35 mouse cellular contexts compared by ENCODE assay signal in the genomic region with DNA sequence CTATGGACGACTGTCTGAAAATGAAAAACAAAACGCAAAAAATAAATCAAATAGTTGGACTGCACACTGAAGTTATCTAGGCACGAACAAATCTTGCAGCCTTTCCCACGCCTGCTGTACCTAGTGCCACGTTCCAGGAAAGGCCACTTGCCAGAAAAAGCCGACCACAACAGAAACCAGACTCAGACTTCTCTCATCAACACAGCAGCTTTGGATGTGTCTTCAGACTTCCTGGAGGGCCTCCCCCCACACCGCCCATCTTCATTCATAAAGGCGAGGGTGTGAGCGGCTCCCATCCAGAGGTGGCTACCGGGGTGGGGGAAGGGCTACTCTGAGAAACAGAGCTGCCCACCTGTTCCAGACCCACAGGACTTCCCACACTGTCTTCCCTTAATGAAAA. TPM values are rescaled to one million over a fixed set of nuclear protein-coding genes. Genes with fewer than 3 reads are reported as not detected.
DNase-seq lines count a peak whose midpoint lies in the region; ATAC-seq and TF ChIP-seq lines count a peak whose summit lies in the region.
"Had no signal": no experiment of that assay in that cellular context is flagged by ENCODE, and none has a peak within 500 bp of the region (broad histone marks: within the 10 kb centered on the region; RNA-seq: fewer than 3 reads in every experiment).

No protein-coding gene starts in this region.

- no peak overlapping the region for H3K9ac ChIP-seq in forebrain, embryonic 13.5 days
- H3K9ac ChIP-seq: embryonic facial prominence, embryonic 13.5 days; heart, embryonic 15.5 days; hindbrain, embryonic 14.5 days; kidney, embryonic 15.5 days; liver, embryonic 14.5 days; midbrain, embryonic 15.5 days; neural tube, embryonic 12.5 days had no signal

- no peak for TF ChIP-seq CTCF in thymus, adult 2 months (IDR thresholded peaks at IDR 0.05; ENCODE audit: borderline replicate concordance, control insufficient read depth, extremely low read depth, insufficient read depth, low read length, poor library complexity)

- 13% methylated on average over 10 of the region's 10 CpGs for WGBS in thymus, adult 2 months
- WGBS in forebrain, embryonic 13.5 days = 79% methylated on average over 10 of the region's 10 CpGs

- no peak overlapping the region for H3K4me3 ChIP-seq in thymus, adult 2 months (ENCODE audit: control insufficient read depth, insufficient read depth, low read length)
- H3K4me3 ChIP-seq in forebrain, embryonic 13.5 days = no peak overlapping the region
- H3K4me3 ChIP-seq: embryonic facial prominence, embryonic 13.5 days; heart, adult 2 months; heart, embryonic 15.5 days; kidney, embryonic 15.5 days; midbrain, embryonic 15.5 days; neural tube, embryonic 12.5 days had no signal

- TF ChIP-seq POLR2A in thymus, adult 2 months (IDR thresholded peaks at IDR 0.05; ENCODE audit: control insufficient read depth, extremely low read depth, insufficient read depth, low read length, poor library complexity) = no peak

- H3K27me3 ChIP-seq in thymus, adult 2 months (ENCODE audit: control insufficient read depth, insufficient read depth, low read length) = no peaks in the 10 kb centered on the region
- no peaks in the 10 kb centered on the region for H3K27me3 ChIP-seq in forebrain, embryonic 13.5 days
- H3K27me3 ChIP-seq: embryonic facial prominence, embryonic 13.5 days; heart, embryonic 15.5 days; kidney, embryonic 15.5 days; midbrain, embryonic 15.5 days; neural tube, embryonic 12.5 days had no signal

- ATAC-seq in CD4-positive, CD25-positive, alpha-beta regulatory T cell, adult 4 months = peak; percentile 60
- peak; percentile 18; the same call in 1 of the 2 replicates for ATAC-seq in granulocyte monocyte progenitor cell, adult 5-6 weeks (replicated peaks; ENCODE audit: poor library complexity, severe bottlenecking)
- ATAC-seq in forebrain, embryonic 13.5 days = no peak
- ATAC-seq: activated CD4-positive, CD25-positive, alpha-beta regulatory T cell, adult 4 months; forebrain, embryonic 14.5 days; inflammation-experienced regulatory T-cells, adult 6 months; midbrain, embryonic 15.5 days had no signal

- no peak overlapping the region for H3K27ac ChIP-seq in thymus, adult 2 months (ENCODE audit: control insufficient read depth, insufficient read depth, low read length)
- H3K27ac ChIP-seq in forebrain, embryonic 13.5 days = no peak overlapping the region
- H3K27ac ChIP-seq: embryonic facial prominence, embryonic 13.5 days; heart, adult 2 months; heart, embryonic 15.5 days; hindbrain, embryonic 14.5 days; liver, embryonic 14.5 days; macrophage; midbrain, embryonic 15.5 days; neural tube, embryonic 12.5 days had no signal

- peaks cover 53% of the 10 kb centered on the region for H3K4me1 ChIP-seq in thymus, adult 2 months (replicated peaks; ENCODE audit: control insufficient read depth, insufficient read depth, low read length)
- H3K4me1 ChIP-seq in forebrain, embryonic 13.5 days = no peaks in the 10 kb centered on the region
- H3K4me1 ChIP-seq: embryonic facial prominence, embryonic 13.5 days; midbrain, embryonic 15.5 days; neural tube, embryonic 12.5 days had no signal

- H3K4me2 ChIP-seq in forebrain, embryonic 13.5 days = no peak overlapping the region
- H3K4me2 ChIP-seq: embryonic facial prominence, embryonic 13.5 days; heart, embryonic 15.5 days; hindbrain, embryonic 14.5 days; kidney, embryonic 15.5 days; midbrain, embryonic 15.5 days; neural tube, embryonic 12.5 days had no signal

- no peaks in the 10 kb centered on the region for H3K9me3 ChIP-seq in forebrain, embryonic 13.5 days (replicated peaks)
- H3K9me3 ChIP-seq: embryonic facial prominence, embryonic 13.5 days; heart, embryonic 15.5 days; kidney, embryonic 15.5 days; midbrain, embryonic 15.5 days; neural tube, embryonic 12.5 days had no signal

- no peaks in the 10 kb centered on the region for H3K36me3 ChIP-seq in thymus, adult 2 months (ENCODE audit: control insufficient read depth, insufficient read depth, low read length)
- H3K36me3 ChIP-seq in forebrain, embryonic 13.5 days (ENCODE audit: poor library complexity, severe bottlenecking) = peaks cover 19% of the 10 kb centered on the region; the same call in 1 of the 2 replicates
- H3K36me3 ChIP-seq: midbrain, embryonic 15.5 days had no signal

- DNase-seq in cerebellum, postnatal 10 days = peak; percentile 36 to 52
- DNase-seq in cerebellum, postnatal 25 days = no peak
- peak; percentile 35 for DNase-seq in thymus, adult 2 months
- DNase-seq in thymus, postnatal 10 days (ENCODE audit: low spot score in 2 of 2) = no peak
- DNase-seq in kidney, adult 18-20 months = no peak
- DNase-seq: adrenal gland, adult 8-10 months; cerebellum, adult 8-10 months; gastrocnemius, postnatal 25 days; heart, postnatal 4 days; kidney, adult 11 months; kidney, postnatal 25 days; liver; lung, adult 2 months; lung, postnatal 10 days; right cerebral cortex, postnatal 4 days had no signal

RNA-seq across cellular contexts. Expression of a gene that starts 14.6 kb away (rescaled TPM):
- 166 and 181 TPM in 2 replicates for polyA plus RNA-seq in thymus, adult 2 months (2012; rRNA removed)
- polyA plus RNA-seq in CD4-positive, CD25-positive, alpha-beta regulatory T cell, adult 4 months (2017; shearing (Covaris generic)) = 10 to 100 TPM; 16.6 to 27.7 TPM
- 42.3 and 76.3 TPM in 2 replicates for total RNA-seq in granulocyte monocyte progenitor cell, adult 5-6 weeks (2014; fragmentation: Nextera tagmentation)
- 59.8 and 64.6 TPM in 2 replicates for total RNA-seq in granulocyte monocyte progenitor cell, adult 5-6 weeks (2017)
- polyA plus RNA-seq in forebrain, embryonic 13.5 days (2015; fragmentation: Nextera tagmentation; extraction: Ambion mirVana) = 48.1 and 49.0 TPM in 2 replicates

RNA-seq across cellular contexts. Expression of a gene that starts 14.8 kb away (rescaled TPM):
- 141 and 146 TPM in 2 replicates for polyA plus RNA-seq in thymus, adult 2 months (2012; rRNA removed)
- 100 to 1,000 TPM in 1 of 2 experiments, 10 to 100 TPM in 1; 97.0 to 157 TPM for polyA plus RNA-seq in CD4-positive, CD25-positive, alpha-beta regulatory T cell, adult 4 months (2017; shearing (Covaris generic))
- 84.1 and 154 TPM in 2 replicates for total RNA-seq in granulocyte monocyte progenitor cell, adult 5-6 weeks (2014; fragmentation: Nextera tagmentation)
- total RNA-seq in granulocyte monocyte progenitor cell, adult 5-6 weeks (2017) = 73.1 and 81.3 TPM in 2 replicates
- polyA plus RNA-seq in forebrain, embryonic 13.5 days (2015; fragmentation: Nextera tagmentation; extraction: Ambion mirVana) = 54.0 and 55.2 TPM in 2 replicates

RNA-seq across cellular contexts. Expression of a gene that starts 17.7 kb away (rescaled TPM):
- 28.7 and 32.8 TPM in 2 replicates for polyA plus RNA-seq in thymus, adult 2 months (2012; rRNA removed)
- polyA plus RNA-seq in CD4-positive, CD25-positive, alpha-beta regulatory T cell, adult 4 months (2017; shearing (Covaris generic)) = under 1 TPM; 0.27 to 0.81 TPM
- 18.7 and 26.1 TPM in 2 replicates for total RNA-seq in granulocyte monocyte progenitor cell, adult 5-6 weeks (2014; fragmentation: Nextera tagmentation)
- 14.6 and 22.9 TPM in 2 replicates for total RNA-seq in granulocyte monocyte progenitor cell, adult 5-6 weeks (2017)
- 0.67 and 0.69 TPM in 2 replicates for polyA plus RNA-seq in forebrain, embryonic 13.5 days (2015; fragmentation: Nextera tagmentation; extraction: Ambion mirVana)

RNA-seq across cellular contexts. Expression of a gene that starts 24.9 kb away (rescaled TPM):
- polyA plus RNA-seq in thymus, adult 2 months (2012; rRNA removed) = 80.2 and 86.2 TPM in 2 replicates
- 10 to 100 TPM; 44.2 to 66.2 TPM for polyA plus RNA-seq in CD4-positive, CD25-positive, alpha-beta regulatory T cell, adult 4 months (2017; shearing (Covaris generic))
- 36.0 and 41.9 TPM in 2 replicates for total RNA-seq in granulocyte monocyte progenitor cell, adult 5-6 weeks (2014; fragmentation: Nextera tagmentation)
- total RNA-seq in granulocyte monocyte progenitor cell, adult 5-6 weeks (2017) = 35.6 and 39.0 TPM in 2 replicates
- polyA plus RNA-seq in forebrain, embryonic 13.5 days (2015; fragmentation: Nextera tagmentation; extraction: Ambion mirVana) = 25.6 and 27.4 TPM in 2 replicates

RNA-seq across cellular contexts. Expression of a gene that starts 28.4 kb away (rescaled TPM):
- polyA plus RNA-seq in thymus, adult 2 months (2012; rRNA removed) = not detected in 2 replicates
- not detected for polyA plus RNA-seq in CD4-positive, CD25-positive, alpha-beta regulatory T cell, adult 4 months (2017; shearing (Covaris generic))
- total RNA-seq in granulocyte monocyte progenitor cell, adult 5-6 weeks (2014; fragmentation: Nextera tagmentation) = not detected in 2 replicates
- not detected in 2 replicates for total RNA-seq in granulocyte monocyte progenitor cell, adult 5-6 weeks (2017)
- polyA plus RNA-seq in forebrain, embryonic 13.5 days (2015; fragmentation: Nextera tagmentation; extraction: Ambion mirVana) = not detected in 2 replicates
- total RNA-seq: adrenal gland, adult 8-10 months; gastrocnemius, adult 18-20 months; gastrocnemius, postnatal 25 days; heart, postnatal 4 days; layer of hippocampus, postnatal 10 days; left cerebral cortex, adult 18-20 months; left cerebral cortex, postnatal 14 days had no signal
- polyA plus RNA-seq: activated CD4-positive, CD25-positive, alpha-beta regulatory T cell, adult 4 months; embryonic facial prominence, embryonic 13.5 days; forebrain, embryonic 14.5 days; heart, adult 2 months; heart, embryonic 15.5 days; hindbrain, embryonic 14.5 days; inflammation-experienced regulatory T-cells, adult 6 months; limb, embryonic 11.5 days; lung, adult 2 months; macrophage; midbrain, embryonic 15.5 days; neural tube, embryonic 12.5 days had no signal

Comparison
In these comparisons a context has a peak if more than half of its experiments do, and no peak if none do; other contexts are left out.
1. DNase-seq: peak in cerebellum, postnatal 10 days (2 of 2) and thymus, adult 2 months (single experiment); none in cerebellum, postnatal 25 days (0 of 2), thymus, postnatal 10 days (0 of 2) and kidney, adult 18-20 months (single experiment).
2. RNA of a gene that starts 17.7 kb away (polyA plus RNA-seq): 28.7 to 32.8 TPM in thymus, adult 2 months; 0.27 to 0.81 TPM in CD4-positive, CD25-positive, alpha-beta regulatory T cell, adult 4 months and 0.67 to 0.69 TPM in forebrain, embryonic 13.5 days; every median in the first group is over 10 times any median in the second.